Mouse (Mus musculus) heart, adult 11 months (tissue): ENCODE measurements around the gene Zfp46.

Source experiments
- DNase-seq: peaks from one replicate; pipeline ENCODE4 v3.0.0; 2022

Zfp46 gene

DNA sequence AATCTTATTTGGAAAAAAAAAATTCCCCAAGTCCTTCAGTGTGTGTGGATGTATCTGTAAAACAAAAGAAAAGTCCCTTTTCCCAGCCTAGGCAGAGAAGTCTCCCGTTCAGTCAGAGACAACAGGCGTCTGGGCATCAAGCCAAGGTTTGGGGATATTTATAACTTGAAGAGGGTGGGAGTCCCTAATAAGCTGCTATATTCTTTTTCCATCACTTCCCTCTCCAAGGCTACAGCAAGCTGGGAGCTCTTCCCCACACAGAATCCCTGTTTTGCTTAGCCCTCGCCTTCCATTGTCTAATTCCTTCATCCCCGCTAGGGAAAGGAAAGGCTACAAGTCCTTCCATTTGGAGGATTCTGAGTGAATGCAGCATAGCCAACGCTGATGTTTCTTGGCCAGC is at the start of gene Zfp46:
Zfp46 (plus strand) TSS at position 229 of the 400 bp plus-strand sequence.
- peak; percentile 99 for DNase-seq

DNA sequence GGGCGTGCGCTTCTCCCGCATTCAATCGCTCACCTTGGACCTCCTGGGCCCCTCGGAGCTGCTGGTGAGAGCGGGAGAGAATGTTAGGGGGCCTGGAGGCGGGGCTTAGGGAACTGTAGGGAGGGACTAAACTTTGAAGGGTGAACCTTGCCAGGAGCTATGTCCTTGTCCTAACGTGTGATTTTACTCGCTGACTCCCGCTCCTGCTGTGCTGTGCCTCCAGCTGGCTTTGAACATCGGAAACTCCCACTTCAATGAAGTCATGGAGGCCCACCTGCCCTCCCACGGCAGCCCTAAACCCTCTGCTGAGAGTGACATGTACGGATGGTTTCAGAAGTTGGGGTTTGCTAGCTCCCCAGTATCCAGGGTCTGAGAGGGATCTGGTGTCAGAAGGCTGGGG is 45.8 kb upstream of the Zfp46 start:
- DNase-seq = peak; percentile 91

DNA sequence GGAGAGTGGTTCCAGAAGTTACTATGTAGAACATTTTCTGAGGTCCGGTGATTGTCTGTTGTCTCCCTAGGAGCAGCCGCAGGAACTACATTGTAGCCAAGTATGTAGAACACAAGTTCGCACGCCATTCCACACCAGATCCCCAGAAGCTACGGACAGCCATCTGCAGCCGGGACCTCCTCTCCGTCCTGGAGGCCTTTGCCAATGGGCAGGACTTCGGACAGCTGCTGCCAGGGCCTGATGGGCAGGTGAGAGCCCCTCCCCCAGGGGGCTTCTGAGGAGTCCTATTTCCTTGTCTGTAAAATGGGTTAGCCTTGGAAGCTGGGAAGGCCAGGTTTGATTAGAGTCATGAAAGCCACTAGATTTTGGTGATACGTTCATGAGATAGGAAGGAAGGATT is 45.4 kb upstream of the Zfp46 start:
- peak; percentile 94 for DNase-seq

DNA sequence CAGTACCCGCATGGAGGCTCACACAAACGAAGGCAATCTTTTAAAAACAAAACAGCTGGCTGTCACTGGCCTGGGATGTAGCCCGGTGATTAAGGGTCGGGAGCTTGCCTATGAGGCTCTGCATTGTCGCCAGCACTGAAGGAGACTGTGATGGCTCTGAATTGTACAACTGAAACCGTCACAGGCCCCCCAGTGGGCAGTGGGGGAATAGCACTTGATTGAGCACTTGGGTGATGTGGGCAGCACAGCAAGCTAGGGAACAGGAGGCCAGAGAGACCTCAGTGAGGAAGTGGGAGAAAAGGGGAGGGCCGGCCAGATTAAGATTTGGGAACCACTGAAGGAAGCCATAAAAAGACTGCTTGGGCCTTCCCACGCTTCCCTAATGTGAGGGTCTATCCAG is 44.9 kb upstream of the Zfp46 start:
- DNase-seq = peak; percentile 98

DNA sequence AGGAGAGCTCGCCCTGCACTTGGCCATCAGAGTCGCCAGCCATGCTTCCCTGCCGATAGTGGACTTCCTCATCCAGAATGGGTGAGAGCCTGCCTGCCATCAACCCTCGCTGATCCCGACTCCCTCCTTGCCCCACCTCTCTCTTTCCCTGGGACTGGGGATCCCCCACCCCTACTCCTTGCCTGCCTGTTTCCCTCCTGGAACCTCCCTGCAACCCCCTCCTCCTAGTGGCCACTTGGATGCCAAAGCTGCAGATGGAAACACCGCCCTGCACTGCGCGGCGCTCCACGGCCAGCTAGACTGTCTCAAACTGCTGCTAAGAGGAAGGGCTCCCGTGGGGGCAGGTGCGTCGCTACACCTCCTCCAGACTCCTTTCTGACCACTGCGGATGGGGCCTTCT is 44.4 kb upstream of the Zfp46 start:
- DNase-seq = no peak

DNA sequence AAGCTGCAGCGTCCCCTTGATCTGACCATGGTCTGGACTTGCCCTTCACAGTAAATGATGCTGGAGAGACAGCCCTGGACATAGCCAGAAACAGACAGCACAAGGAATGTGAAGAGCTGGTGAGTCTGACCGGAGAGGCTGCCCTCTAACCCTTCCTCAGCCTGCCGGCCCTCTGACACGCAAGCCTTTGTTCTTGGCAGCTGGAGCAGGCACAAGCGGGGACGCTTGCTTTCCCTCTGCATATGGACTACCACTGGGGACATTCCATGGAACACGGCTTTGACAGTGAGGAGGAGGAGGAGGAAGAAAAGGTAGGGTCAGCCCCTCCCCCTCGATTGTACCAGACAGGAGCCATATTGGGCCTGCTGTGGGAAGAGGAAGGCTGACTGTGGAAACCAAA is 43.5 kb upstream of the Zfp46 start:
- DNase-seq = no peak

DNA sequence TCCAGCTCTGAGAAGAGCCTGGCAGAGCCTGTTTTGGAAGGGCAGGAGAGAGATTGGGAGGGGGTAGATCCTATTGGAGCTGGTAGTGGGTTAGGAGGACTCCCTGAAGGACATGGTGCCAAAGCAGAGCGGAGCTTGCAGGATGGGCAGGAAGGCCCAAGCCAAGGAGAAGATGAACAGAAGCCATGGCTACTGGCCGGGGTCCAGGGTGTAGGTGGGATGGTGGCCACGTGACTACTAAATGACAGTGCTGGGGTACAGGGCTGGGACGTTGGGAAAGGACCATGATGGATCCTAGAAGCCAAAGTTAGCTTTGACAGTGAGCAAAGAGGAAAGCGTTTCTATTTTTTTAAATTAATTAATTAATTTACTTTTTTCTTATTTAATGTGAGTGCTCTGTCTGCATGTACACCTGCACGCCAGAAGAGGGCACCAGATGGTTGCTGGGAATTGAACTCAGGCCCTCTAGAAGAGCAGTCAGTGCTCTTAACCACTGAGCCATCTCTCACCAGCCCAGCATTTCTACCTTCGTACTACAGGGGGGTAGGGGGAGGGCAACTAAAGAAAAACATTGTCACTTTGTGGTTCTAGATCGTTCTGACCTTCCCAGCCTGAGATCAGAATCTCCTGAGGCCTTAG is 42.3 kb upstream of the Zfp46 start:
- DNase-seq = peak; percentile 91

DNA sequence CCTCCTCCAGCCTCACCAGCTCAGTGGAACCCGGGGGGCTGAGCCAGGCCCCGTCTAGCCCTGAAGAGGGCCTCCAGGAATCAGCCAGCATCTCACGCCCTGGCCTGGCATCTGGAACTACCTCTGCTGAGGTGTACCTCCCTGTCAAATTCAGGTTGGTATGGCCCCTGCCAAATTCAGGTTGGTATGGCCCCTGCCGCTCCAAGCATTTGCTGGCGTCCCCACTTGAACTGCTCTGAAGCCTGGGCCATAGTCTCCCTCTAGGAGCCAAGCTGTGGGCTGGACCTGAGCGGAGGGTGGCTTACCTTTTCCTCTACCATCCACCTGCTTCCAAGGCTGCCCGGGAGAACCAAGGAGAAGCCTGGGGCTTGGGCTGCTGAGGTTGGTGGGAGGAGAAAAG is 41.8 kb upstream of the Zfp46 start:
- peak; percentile 90 for DNase-seq

DNA sequence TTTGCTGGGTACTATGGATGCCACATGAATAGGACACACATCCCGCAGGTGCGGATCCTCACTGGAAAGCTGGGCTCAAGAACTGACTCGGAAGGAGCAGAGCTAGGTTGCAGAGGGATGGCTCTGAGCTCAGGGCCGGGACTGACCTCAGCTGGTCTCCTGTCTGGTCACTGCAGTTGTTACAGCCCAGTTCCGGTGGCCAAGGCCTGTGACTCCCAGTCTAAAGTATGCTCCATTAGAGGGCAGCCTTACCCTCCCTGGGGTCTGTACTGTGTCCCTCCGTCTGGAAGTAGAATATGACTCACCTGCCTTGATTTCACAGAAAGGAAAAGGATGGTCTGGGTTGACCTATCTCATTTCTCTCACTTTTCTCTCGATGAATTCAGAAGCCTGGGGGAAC is 40.3 kb upstream of the Zfp46 start:
- DNase-seq = peak; percentile 91

DNA sequence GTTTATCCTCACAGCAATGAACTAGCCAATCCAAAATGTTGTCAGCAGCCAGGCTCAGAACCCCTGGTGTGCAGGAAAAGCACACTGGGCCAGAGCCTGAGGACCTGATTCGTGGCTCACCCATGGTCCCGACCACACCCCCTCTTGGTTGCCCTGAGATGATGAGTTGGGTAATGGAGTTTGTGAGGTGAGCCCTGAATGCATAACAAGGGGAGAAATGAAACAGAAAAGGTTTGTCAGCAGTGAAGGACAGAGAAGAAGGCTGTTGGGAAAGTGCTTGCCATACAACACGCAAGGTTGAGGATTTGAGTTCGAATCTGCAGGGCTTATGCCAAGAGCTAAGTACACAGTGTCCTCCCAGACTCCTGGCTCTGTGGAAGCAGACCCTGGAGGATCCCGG is 38.8 kb upstream of the Zfp46 start:
- no peak for DNase-seq

DNA sequence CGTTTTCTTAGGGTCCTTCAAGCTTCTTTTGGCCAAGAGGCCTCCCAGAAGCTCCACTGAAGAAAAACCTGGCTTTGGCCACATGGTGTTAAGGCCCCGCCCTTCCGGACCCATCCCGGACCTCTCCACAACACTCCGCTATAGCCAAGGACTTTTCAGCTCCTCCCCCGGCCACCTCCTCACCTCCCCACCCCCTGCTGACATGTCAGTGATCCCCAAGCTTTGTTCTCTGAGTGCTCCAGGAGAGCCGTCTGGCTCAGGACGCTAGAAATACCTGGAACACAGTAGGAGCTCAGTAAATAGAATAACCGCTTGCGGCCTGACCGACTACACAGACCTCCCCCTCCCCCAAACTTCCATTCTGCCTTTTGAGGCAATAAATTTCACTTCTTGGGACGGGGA is 37.9 kb upstream of the Zfp46 start:
- DNase-seq = peak; percentile 96

DNA sequence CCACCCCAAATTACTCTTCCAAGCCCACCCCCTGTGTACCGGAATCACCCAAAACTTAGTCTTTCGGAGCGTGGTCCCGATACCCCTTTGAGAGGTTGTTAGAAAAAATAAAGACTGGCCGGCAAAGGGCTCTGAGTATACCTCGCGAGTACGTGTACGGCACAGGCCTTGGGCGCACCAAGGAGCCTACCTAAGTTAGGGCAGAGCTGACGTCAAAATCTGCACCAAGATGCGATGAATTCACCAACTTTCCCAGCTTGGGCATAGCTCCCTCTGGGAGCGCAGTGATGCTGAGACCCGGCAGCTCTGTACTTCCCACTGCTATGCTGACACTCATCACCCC is 37.1 kb upstream of the Zfp46 start:
- DNase-seq = no peak

DNA sequence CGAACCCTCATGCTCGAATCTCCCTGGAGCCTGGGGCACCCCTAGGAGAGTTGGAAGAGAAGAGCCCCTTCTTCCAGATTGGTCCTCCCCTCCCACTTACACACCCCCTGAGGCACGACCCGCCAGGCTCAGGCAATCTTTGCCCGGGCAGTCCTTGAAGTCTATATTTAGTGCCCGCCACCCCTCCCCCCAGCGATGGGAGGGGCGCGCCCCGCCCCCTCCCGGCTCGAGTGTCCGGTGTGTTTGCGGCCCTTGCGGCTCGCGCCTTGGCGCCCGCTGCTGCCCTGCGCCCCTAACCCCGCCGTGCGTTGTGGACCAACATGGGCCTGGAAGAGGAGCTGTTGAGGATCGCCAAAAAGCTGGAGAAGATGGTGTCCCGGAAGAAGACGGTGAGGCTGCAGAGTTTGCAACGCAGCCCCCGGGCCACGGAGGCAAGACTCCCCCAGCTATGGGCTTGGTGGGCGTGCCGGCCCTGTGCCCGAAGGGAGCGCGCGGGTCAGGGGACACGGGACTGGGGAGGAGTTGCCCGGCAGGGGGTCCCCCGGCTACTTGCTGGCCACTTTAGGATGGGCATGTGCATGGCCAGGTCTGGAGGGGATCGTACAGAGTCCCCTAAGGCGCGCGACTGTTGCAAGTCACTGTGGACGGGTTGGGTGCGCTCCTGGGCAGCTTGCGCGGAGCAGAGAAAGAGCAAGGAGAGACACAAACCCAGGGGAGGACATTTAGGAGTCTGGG is 36.6 kb upstream of the Zfp46 start, which contains the start of gene Tcea3:
Tcea3 (plus strand) TSS at position 1 of the 735 bp plus-strand sequence.
- DNase-seq = peak; percentile 97

DNA sequence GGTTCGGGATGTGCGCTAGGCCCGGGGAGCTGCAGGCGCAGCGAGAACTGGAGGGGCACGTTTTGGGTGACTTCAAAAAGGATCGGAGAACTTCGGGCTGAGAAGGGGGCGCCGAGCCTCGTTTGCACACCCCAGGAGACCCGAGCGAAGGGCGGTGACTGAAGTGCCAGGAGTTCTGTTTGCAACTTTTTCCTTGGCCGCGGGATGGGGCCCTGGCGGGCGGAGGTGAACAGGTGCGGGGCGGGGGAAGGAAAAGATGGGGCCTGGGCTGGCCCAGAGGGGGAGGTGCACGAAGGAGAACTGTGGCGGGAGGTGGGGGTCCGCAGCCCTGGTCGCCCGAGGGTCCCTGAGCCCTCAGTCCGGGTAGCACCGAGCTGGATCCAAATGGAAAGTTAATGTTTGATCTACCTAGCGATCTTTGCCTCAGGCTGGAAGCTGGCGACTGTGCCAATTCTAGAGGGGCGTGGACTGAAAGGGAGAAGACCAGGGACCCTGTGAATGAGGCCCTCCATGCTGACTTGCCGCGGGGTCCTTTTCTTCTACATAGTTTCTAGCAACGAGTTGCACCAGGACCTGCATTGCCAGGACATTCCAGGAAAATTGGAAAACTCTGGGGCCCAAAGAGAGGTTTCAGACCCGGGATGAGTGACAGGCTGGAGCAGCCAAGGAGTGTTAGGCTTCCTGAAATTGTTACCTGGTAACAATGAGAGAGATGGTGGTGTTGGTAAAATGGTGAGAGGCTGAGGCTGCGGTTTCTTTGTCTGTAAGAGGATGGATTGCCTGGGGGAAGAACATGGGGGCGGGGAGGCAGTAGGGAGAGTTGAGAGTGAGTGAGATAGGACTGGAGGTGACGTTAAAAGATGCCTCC is 35.8 kb upstream of the Zfp46 start:
- no peak for DNase-seq

DNA sequence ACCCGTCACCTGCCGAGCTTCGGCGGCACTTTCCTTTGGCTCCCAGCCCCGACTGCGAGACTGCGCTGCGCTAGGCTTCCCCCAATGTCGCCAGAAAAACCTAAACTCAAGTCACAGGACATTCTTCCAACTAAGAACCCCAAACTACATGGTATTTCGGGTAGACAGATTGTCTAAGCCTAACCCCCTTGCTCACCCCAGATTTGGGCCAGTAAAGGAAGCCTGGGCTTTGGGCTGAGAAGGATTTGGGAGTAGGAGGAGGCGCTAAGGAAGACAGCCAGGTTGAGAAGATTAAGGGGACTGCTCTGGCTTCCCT is 35.2 kb upstream of the Zfp46 start:
- DNase-seq = no peak

DNA sequence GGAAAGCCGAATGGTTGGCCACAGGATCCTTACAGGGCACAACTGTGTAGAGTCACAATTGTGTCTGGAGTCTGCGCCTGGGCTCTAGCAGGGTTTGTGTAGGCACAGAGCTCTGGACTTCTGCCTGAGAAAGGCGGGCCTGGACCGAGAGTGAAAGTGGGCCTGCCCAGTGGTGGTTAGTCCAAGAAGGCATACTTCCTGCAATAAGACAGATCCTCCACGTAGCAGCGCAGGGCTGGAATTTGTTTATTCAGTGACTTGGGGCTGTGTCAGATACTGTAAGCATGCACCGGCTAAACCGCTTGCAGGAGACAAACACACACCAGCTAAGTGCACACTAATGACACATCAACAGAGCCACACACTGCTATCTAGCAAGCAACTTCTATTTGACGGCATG is 34.7 kb upstream of the Zfp46 start:
- peak; percentile 96 for DNase-seq

DNA sequence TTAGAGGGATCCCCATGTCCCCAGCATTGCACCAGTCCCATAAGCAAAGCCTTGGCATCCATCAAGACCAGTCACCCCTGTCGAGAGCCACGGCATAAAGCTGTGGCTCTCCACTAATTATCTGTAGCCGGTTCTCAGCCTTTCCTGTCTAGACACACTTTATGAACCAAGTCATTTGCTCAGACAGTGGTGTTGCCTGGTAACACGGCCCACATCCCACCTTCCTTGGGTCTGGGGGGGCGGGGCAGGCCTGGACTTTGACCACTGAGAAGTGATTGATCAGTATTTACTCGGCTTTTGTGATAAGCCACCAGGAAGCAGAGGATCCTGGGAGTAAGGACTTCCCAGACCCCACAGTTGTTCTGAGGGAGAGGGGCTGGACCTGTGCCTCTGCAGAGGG is 28.6 kb upstream of the Zfp46 start:
- DNase-seq = no peak

DNA sequence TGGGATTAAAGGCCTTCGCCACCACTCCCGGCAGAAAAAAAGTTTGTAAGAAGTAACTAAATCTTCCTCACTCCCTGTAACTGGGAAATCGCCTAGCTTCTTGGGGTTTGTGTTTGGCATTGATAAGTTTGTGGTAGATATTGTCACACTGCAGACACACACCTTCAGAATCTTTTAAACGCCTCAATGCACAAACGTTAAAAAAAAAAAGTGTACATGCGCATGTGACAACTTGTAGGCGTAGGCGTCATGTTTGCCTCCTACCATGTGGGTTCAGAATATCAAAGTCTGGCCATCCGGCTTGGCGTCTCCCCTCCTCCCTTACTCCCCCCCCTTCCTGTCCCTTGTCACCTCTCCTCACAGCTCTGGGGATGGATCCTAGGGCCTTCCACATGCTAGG is 27.8 kb upstream of the Zfp46 start:
- no peak for DNase-seq

DNA sequence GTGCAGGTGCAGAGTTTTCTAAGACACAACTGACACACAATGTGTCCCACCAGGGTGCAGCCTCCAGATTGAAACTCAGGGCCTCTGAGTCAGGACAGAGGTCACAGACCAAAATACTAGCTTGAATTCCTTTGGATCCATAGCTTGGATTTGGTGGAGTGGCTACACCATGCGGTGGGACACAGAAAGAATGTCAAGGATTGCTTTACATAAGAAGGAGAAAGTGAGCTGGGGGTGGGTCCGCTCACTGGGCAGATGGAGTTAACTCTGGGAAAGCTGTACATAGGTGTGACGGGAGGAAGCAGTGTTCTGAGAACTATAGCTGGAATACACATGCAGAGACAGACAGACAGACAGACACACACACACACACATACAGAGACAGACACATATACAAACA is 24.6 kb upstream of the Zfp46 start:
- DNase-seq = no peak

DNA sequence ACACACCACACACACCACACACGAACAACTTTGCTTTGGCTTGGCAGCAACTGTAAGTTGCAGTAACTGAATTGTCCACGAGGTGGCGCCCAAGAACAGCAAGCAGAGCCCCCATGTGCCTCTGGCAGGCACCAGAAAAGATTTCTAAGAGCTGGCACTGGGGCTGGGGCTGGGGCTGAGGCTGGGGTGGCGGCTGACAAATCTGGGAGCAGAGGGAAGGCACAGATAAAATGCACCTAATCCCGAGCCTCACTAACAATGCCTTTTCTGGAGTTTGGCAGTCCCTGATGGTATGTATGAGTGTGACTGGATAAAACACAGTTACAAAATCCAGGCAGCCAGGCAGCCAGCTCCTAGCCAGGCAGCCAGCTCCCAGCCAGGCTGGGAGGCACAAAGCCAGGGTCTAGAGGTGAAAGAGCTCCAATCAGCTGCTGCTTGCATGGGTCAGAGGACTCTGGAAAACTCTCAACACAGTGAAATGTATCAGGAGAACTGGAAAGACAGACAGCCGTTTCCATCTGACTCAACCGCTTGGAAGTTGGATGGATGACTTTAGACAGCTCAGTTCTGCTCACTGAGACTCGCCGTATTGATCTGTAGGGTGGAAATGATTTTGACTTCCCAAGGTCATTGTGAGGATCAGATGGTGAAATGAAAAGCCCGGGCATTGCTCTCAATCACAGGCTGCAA is 23.8 kb upstream of the Zfp46 start:
- DNase-seq = peak; percentile 98

DNA sequence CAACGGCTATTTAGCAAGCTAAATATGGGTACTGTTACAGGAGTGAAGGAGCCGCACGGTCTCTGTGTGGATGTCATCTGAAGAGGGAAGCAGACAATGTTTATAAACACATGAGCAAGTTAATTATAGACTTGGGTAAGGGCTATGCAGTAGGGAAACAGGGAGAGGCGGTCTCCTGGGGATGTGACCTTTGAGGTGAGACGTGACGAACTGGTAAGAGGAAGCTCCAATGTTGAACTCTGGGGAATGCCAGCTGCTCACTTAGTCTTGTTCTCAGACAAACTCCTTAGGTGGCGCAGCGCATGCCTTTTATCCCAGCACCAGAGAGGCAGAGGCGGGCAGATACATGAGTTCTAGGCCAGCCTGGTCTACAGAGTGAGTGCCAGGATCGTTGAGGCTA is 22.6 kb upstream of the Zfp46 start:
- DNase-seq = peak; percentile 96

DNA sequence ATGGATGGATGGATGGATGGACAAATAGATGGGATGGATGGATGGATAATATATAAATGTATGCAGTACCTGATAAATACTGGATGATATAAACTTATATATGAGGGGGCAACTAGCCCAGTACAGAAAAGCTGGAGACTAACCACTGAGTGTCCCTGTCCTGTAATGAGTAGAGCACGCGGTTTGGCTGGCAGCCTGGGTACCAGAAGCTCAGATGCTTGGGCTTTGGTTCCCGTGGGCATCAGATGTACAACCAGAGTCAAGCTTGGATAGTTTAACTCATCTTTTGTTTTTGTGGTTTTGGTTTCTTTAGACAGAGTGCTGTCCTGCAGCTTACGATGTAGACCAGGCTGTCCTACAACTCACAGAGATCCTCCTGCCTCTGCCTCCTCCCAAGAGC is 20.9 kb upstream of the Zfp46 start:
- no peak for DNase-seq

DNA sequence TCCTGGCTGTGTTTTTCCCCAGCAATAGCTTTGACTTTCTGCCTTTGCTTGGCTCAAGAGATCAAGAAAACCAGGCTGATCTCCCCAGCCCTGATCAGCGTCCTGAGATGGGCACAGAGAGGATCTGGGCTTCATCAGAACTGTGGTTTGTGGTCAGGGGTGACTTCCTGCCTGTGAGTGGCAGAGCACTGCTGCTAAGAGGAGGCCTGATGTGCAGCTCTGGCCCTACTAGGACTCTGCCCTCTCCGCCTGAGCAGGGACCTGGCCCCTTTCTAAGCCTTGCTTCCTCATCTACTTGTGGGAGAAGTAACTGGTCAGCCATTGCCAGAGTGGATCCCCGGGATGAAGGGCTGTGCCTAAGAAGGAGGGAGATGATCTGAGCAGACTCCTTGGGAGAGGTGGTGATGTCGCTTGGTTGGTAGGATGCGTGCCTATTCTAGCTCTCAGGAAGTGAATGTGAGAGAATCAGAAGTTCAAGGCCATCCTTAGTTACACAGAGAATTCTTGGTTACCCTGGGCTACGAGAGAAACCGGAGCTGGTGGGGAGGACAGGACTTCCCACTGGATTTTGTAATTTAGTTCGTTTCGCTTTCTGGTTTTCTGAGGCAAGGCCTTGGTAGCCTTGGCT is 17.7 kb upstream of the Zfp46 start:
- DNase-seq = peak; percentile 94
